Mouse (Mus musculus): ENCODE results near the gene Rab11fip3.
"Not testable (repeated sequence)": the region's sequence is repeated elsewhere in the genome, so short reads cannot be mapped to it uniquely, and the experiment has no call there.

Rab11fip3 gene

GRCm38 (mm10) chr17:26080867-26081266, 11.5 kb upstream of the Rab11fip3 start:
- DNase-seq: no peak

- no peak for DNase-seq
Observed at GRCm38 (mm10) chr17:26078851-26079250, 9.5 kb upstream of the Rab11fip3 start.

GRCm38 (mm10) chr17:26075246-26075645, 5.9 kb upstream of the Rab11fip3 start:
- no peak for DNase-seq

GRCm38 (mm10) chr17:26070136-26070535, 781 bp upstream of the Rab11fip3 start:
- DNase-seq: no peak

GRCm38 (mm10) chr17:26068024-26068830, 1.1 kb downstream of the Rab11fip3 start:
- DNase-seq: peak; percentile 55 to 60

- no peak for DNase-seq
Observed at GRCm38 (mm10) chr17:26066488-26067020, 2.8 kb downstream of the Rab11fip3 start.

- no peak for DNase-seq
Observed at GRCm38 (mm10) chr17:26064916-26065315, 4.4 kb downstream of the Rab11fip3 start.

- no peak for DNase-seq
Observed at GRCm38 (mm10) chr17:26057787-26058567, 11.4 kb downstream of the Rab11fip3 start.

GRCm38 (mm10) chr17:26057278-26057677, 12.1 kb downstream of the Rab11fip3 start:
- no peak for DNase-seq

- DNase-seq: no peak
Observed at GRCm38 (mm10) chr17:26055164-26055563, 14.2 kb downstream of the Rab11fip3 start.

GRCm38 (mm10) chr17:26054133-26054845, 15.1 kb downstream of the Rab11fip3 start:
- no peak for DNase-seq

GRCm38 (mm10) chr17:26052706-26053105, 16.6 kb downstream of the Rab11fip3 start:
- no peak for DNase-seq

- no peak for DNase-seq
Observed at GRCm38 (mm10) chr17:26052074-26052473, 17.3 kb downstream of the Rab11fip3 start.

GRCm38 (mm10) chr17:26048118-26048517, 21.2 kb downstream of the Rab11fip3 start:
- DNase-seq: no peak

- DNase-seq: peak in 1 of 2 experiments; percentile 43
Observed at GRCm38 (mm10) chr17:26046253-26046997, 22.9 kb downstream of the Rab11fip3 start.

- DNase-seq: no peak
Observed at GRCm38 (mm10) chr17:26045285-26045684, 24.1 kb downstream of the Rab11fip3 start.

- DNase-seq: peak; percentile 97 to 98
Observed at GRCm38 (mm10) chr17:26043249-26043636, 26.1 kb downstream of the Rab11fip3 start.

- peak; percentile 71 to 72 for DNase-seq
Observed at GRCm38 (mm10) chr17:26042599-26043248, 26.6 kb downstream of the Rab11fip3 start.

- peak; percentile 84 to 85 for DNase-seq
Observed at GRCm38 (mm10) chr17:26041111-26041802, 28.1 kb downstream of the Rab11fip3 start.

- DNase-seq: not testable (repeated sequence)
Observed at GRCm38 (mm10) chr17:26040711-26041110, 28.6 kb downstream of the Rab11fip3 start.

- DNase-seq: no peak
Observed at GRCm38 (mm10) chr17:26032037-26032436, 37.3 kb downstream of the Rab11fip3 start.
